Mouse (Mus musculus): ENCODE data around the gene Tbx6. TPM values are rescaled to one million over a fixed set of nuclear protein-coding genes. Genes with fewer than 3 reads are reported as not detected.
A peak's percentile ranks its signal among the peaks of the same experiment; 100 is the strongest.

The Tbx6 gene
- polyA plus RNA-seq, 1 experiment from 2014 or later: 0.29 TPM

DNA sequence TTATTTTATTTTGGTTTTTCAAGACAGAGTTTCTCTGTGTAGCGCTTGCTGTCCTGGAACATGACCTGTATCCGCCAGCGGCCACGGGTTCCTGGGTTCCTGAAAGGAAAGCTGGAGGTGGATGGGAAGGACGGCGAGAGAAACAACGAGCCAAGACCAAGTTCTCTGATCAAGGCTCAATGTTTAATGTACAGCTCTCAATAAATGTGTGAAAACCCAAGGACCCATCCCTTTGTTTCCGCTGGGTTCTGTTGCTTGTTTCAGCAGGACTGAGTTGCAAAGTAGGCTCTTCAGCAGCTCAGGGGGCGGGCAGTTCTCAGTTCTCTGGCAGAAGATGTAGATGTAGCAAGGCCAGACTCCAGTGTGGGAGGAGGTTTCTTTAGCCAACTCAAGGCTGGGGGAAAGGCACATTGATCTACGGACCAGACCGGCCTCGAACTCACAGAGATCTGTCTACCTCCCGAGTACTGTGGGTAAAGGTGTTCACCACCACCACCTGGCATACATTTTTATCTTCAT is 39.3 kb upstream of the Tbx6 start:
- Histone ChIP-seq H3K4me2 (ENCODE audit: low read depth, low read length) (no peak overlapping the region), H3K4me3 (ENCODE audit: low read depth, low read length) (no peak overlapping the region), H3K4me1 (ENCODE audit: insufficient read depth) (peaks cover 10% of the 10 kb centered on the region), H3K36me3 (replicated peaks; ENCODE audit: insufficient read depth, low read length) (no peaks in the 10 kb centered on the region), H3K27ac (ENCODE audit: low read depth) (no peak overlapping the region), H3K9ac (replicated peaks) (no peak overlapping the region), H3K9me3 (ENCODE audit: low read length) (no peaks in the 10 kb centered on the region), H3K27me3 (ENCODE audit: insufficient read depth, low read length) (no peaks in the 10 kb centered on the region)
- ATAC-seq (no peak), DNase-seq (no peak)
- WGBS (ENCODE audit: insufficient replicate concordance): 87% methylated on average over 13 of the region's 13 CpGs
- TF ChIP-seq CTCF (IDR thresholded peaks at IDR 0.05; ENCODE audit: low read depth): no peak
- no peak for TF ChIP-seq EP300 (IDR thresholded peaks at IDR 0.05; ENCODE audit: low read depth)

DNA sequence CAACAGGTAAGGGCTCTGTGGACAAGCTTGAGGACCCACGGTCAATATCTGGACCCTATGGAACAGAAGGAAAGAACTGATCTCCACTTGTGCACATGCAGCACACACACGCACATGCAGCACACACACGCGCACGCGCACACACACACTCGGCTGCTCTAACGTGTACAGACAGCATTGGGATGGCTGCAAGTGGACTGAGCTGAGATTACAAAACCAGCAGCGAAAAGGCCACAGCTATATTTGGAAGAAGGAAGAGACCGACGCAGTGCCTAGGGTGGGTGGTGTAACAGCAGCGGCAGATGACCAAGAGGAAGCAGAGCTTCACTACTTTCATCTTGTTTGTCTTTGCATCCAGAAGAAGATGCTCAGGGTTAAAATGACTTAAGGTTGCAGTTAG is 35.2 kb upstream of the Tbx6 start:
- peak; percentile 51 for DNase-seq

DNA sequence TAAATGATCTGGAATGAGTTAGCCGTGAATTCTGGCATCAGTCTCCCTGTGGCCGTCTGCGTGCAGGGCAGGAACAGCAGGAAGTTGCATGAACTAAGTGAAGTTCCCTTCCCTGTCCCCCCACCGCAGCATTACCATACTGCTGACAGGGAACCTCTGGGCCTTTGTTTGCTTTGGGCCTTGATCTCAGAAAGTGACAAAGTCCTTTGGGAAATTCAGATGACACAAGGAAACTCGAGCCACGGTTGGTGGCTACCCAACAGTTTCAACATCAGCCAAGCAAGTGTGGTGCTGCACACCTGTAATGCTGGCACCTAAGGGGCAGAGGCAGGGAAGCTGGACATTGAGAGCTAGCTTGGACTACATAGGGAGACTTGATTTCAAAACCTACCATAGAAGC is 34.5 kb upstream of the Tbx6 start:
- DNase-seq (peak; percentile 63), ATAC-seq (peak; percentile 88)
- peak overlapping the region; percentile 65 for H3K4me2 ChIP-seq (ENCODE audit: low read depth, low read length)
- no peaks in the 10 kb centered on the region for H3K9me3 ChIP-seq (ENCODE audit: low read length)
- no peaks in the 10 kb centered on the region for H3K27me3 ChIP-seq (ENCODE audit: insufficient read depth, low read length)
- no peak overlapping the region for H3K9ac ChIP-seq (replicated peaks)
- TF ChIP-seq EP300 (IDR thresholded peaks at IDR 0.05; ENCODE audit: low read depth) (no peak), CTCF (IDR thresholded peaks at IDR 0.05; ENCODE audit: low read depth) (no peak)
- H3K4me1 ChIP-seq (ENCODE audit: insufficient read depth): peaks cover 21% of the 10 kb centered on the region
- peak overlapping the region; percentile 19 for H3K4me3 ChIP-seq (ENCODE audit: low read depth, low read length)
- 5% methylated on average over 6 of the region's 6 CpGs for WGBS (ENCODE audit: insufficient replicate concordance)
- H3K27ac ChIP-seq (ENCODE audit: low read depth): peak overlapping the region; percentile 89
- no peaks in the 10 kb centered on the region for H3K36me3 ChIP-seq (replicated peaks; ENCODE audit: insufficient read depth, low read length)

More for the DNA sequence above, 35.2 kb upstream of the Tbx6 start:
- peaks cover 21% of the 10 kb centered on the region for H3K4me1 ChIP-seq (ENCODE audit: insufficient read depth)
- peak overlapping the region; percentile 65 for H3K4me2 ChIP-seq (ENCODE audit: low read depth, low read length)
- H3K36me3 ChIP-seq (replicated peaks; ENCODE audit: insufficient read depth, low read length): no peaks in the 10 kb centered on the region
- 0 out of 2 replicates have a peak overlapping the region, but pooled peaks have one; percentile 26 for H3K9ac ChIP-seq (replicated peaks)
- H3K9me3 ChIP-seq (ENCODE audit: low read length): no peaks in the 10 kb centered on the region
- TF ChIP-seq CTCF (IDR thresholded peaks at IDR 0.05; ENCODE audit: low read depth) (no peak), EP300 (IDR thresholded peaks at IDR 0.05; ENCODE audit: low read depth) (no peak)
- peak overlapping the region; percentile 89 for H3K27ac ChIP-seq (ENCODE audit: low read depth)
- peak overlapping the region; percentile 19 for H3K4me3 ChIP-seq (ENCODE audit: low read depth, low read length)
- 27% methylated on average over 12 of the region's 12 CpGs for WGBS (ENCODE audit: insufficient replicate concordance)
- no peaks in the 10 kb centered on the region for H3K27me3 ChIP-seq (ENCODE audit: insufficient read depth, low read length)
- ATAC-seq: peak; percentile 48

DNA sequence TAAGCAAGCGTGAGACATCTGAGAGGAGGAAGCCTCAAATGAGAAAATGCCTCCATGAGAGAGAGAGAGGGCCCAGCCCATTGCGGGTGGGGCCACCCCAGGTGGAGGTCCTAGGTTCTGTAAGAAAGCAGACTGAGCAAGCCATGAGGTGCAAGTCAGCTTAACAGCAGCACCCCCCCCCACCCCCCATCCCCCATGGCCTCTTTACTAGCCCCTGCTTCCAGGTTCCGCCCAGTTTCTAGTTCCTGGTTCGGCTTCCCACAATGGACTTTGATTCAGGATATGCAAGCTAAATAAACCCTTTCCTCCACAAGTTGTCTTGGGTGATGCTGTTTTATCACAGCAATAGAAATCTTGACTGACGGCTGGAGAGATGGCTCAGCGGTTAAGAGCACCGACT is 32.5 kb upstream of the Tbx6 start:
- DNase-seq: no peak
- WGBS (ENCODE audit: insufficient replicate concordance): 62% methylated on average over 7 of the region's 7 CpGs

DNA sequence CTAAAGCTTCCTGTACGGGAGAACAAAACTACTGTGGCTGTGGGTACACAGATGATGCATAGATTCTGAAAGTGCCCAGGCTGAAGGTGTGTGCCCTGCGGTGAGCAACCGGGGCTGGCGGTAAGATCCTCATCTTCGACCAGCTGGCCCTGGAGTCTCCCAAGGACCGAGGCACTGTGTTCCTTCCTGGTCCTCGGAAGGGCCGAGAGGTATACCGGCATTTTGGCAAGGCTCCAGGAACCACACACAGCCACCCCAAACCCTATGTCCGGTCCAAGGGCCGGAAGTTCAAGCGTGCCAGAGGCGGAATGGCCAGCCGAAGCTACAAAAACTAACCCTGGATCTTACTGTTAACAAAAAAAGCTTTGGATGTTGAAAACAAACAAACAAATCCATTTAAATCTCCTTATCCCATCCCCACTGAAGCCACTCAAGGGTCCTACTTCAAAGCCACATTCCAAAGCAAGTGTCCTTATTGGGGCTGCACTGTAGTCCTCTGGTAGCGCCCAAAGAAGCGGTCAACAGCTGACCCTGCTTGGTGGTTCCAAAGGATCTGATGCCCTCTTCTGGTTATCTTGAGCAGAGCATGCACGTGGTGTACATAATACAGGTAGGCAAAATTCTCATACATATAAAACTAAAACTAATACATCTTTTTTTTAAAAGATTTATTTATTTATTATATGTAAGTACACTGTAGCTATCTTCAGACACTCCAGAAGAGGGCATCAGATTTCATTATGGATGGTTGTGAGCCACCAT is 31.5 kb upstream of the Tbx6 start:
- TF ChIP-seq CTCF (IDR thresholded peaks at IDR 0.05; ENCODE audit: low read depth) (peak; percentile 44), EP300 (IDR thresholded peaks at IDR 0.05; ENCODE audit: low read depth) (no peak)
- Histone ChIP-seq H3K4me2 (ENCODE audit: low read depth, low read length) (no peak overlapping the region), H3K9ac (replicated peaks) (no peak overlapping the region), H3K36me3 (replicated peaks; ENCODE audit: insufficient read depth, low read length) (no peaks in the 10 kb centered on the region), H3K27ac (ENCODE audit: low read depth) (no peak overlapping the region), H3K4me1 (ENCODE audit: insufficient read depth) (peaks cover 25% of the 10 kb centered on the region), H3K4me3 (ENCODE audit: low read depth, low read length) (no peak overlapping the region), H3K27me3 (ENCODE audit: insufficient read depth, low read length) (no peaks in the 10 kb centered on the region), H3K9me3 (ENCODE audit: low read length) (no peaks in the 10 kb centered on the region)
- no peak for ATAC-seq
- DNase-seq: no peak
- WGBS (ENCODE audit: insufficient replicate concordance): 92% methylated on average over 17 of the region's 17 CpGs

More for the DNA sequence above, 32.5 kb upstream of the Tbx6 start:
- Histone ChIP-seq H3K4me3 (ENCODE audit: low read depth, low read length) (no peak overlapping the region), H3K4me2 (ENCODE audit: low read depth, low read length) (no peak overlapping the region), H3K4me1 (ENCODE audit: insufficient read depth) (peaks cover 21% of the 10 kb centered on the region), H3K36me3 (replicated peaks; ENCODE audit: insufficient read depth, low read length) (no peaks in the 10 kb centered on the region), H3K9ac (replicated peaks) (no peak overlapping the region), H3K27ac (ENCODE audit: low read depth) (peak overlapping the region; percentile 12; the same call in 1 of the 2 replicates), H3K9me3 (ENCODE audit: low read length) (no peaks in the 10 kb centered on the region), H3K27me3 (ENCODE audit: insufficient read depth, low read length) (no peaks in the 10 kb centered on the region)
- no peak for ATAC-seq
- TF ChIP-seq CTCF (IDR thresholded peaks at IDR 0.05; ENCODE audit: low read depth) (no peak), EP300 (IDR thresholded peaks at IDR 0.05; ENCODE audit: low read depth) (no peak)

DNA sequence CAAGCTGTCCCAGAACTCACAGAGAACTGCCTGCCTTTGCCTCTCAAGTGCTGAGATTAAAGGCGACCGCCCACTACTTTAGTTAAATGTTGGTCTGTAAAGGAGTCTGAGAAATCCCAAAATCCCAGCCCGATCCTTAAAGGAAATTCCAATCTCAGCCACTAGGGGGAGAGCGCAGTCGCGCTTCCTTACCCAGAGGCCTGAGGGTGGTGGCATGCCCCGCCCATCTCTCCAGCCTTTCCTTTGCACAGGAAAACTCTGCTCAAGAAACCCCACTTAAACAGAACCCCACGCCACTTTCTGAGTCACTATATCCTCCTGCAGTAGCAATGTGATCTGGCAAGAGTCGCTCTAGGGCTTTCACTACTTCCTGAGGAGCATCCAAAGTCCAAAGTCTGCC is 26.4 kb upstream of the Tbx6 start:
- Histone ChIP-seq H3K9me3 (ENCODE audit: low read length) (no peaks in the 10 kb centered on the region), H3K4me1 (ENCODE audit: insufficient read depth) (peaks cover 15% of the 10 kb centered on the region), H3K27me3 (ENCODE audit: insufficient read depth, low read length) (no peaks in the 10 kb centered on the region), H3K9ac (replicated peaks) (peak overlapping the region; percentile 35; the same call in 1 of the 2 replicates), H3K27ac (ENCODE audit: low read depth) (no peak overlapping the region), H3K36me3 (replicated peaks; ENCODE audit: insufficient read depth, low read length) (no peaks in the 10 kb centered on the region), H3K4me2 (ENCODE audit: low read depth, low read length) (peak overlapping the region; percentile 52), H3K4me3 (ENCODE audit: low read depth, low read length) (0 out of 2 replicates have a peak overlapping the region, but pooled peaks have one; percentile 2)
- DNase-seq (peak; percentile 82), ATAC-seq (peak; percentile 22; the same call in 1 of the 2 replicates)
- WGBS (ENCODE audit: insufficient replicate concordance): under 1% methylated on average over 9 of the region's 9 CpGs
- TF ChIP-seq CTCF (IDR thresholded peaks at IDR 0.05; ENCODE audit: low read depth) (peak; percentile 94), EP300 (IDR thresholded peaks at IDR 0.05; ENCODE audit: low read depth) (no peak)

Measured in liver, postnatal 0 days (tissue).